Mouse (Mus musculus): ENCODE measurements around the gene Gramd2. TPM values are rescaled to one million over a fixed set of nuclear protein-coding genes. Genes with fewer than 3 reads are reported as not detected.
A peak's percentile ranks its signal among the peaks of the same experiment; 100 is the strongest.

The Gramd2 gene
- polyA plus RNA-seq, 1 experiment from 2014 or later = 4.6 TPM

DNA sequence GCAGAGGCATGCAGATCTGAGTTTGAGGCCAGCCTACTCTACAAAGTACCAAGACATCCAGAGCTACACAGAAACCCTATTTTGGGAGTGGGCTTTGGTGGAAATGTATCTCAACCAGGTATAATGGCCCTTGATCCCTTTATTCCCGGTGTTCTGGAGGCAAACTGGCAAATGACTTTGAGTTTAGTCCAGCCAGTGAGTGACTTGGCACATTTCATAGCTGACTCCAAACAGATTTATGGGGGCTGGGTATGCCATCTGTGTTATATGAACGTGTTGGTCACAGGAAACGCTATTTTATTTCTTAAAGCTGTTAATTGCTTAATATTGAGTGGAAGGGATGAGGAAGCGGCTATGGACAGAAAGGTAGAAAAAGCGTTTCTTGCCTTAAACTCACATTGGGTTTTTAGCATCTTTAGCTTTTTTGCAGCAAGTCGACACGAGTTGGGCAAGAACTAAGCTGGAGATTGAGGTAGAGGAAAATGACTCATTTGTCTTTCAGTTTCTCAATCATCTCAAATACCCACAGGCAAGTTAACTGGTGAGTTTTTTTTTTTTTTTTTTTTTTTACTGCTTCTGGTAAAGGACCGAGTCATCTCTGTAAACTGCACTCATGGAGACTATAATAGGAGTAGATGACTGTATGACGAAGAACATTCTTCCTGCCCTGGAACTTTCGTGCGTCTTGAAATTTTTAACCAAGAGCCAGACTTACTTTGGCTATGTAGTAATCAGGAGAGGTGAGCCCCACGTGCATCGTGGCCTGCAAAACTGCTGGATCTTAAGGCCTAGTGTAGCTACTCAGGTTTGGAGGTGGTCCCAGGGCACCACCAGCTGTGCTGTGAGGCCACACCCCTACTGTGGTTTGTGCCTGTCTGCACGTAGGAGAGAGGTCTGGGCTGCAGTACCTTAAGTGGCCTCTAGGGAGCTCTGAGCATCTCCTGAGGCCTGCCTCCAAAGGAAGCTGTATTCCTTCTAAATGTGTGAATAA, 20.6 kb upstream of the Gramd2 start:
- H3K36me3 ChIP-seq (replicated peaks) = no peaks in the 10 kb centered on the region
- H3K9ac ChIP-seq = peak overlapping the region; percentile 70; the same call in 1 of the 2 replicates
- peak overlapping the region; percentile 57 for H3K4me3 ChIP-seq
- no peaks in the 10 kb centered on the region for H3K27me3 ChIP-seq (replicated peaks)
- H3K27ac ChIP-seq = peak overlapping the region; percentile 52; the same call in 1 of the 2 replicates
- H3K4me2 ChIP-seq = peak overlapping the region; percentile 85
- H3K9me3 ChIP-seq = no peaks in the 10 kb centered on the region
- no peak for ATAC-seq (replicated peaks)
- peaks cover 75% of the 10 kb centered on the region for H3K4me1 ChIP-seq
- 22% methylated on average over 14 of the region's 14 CpGs for WGBS

DNA sequence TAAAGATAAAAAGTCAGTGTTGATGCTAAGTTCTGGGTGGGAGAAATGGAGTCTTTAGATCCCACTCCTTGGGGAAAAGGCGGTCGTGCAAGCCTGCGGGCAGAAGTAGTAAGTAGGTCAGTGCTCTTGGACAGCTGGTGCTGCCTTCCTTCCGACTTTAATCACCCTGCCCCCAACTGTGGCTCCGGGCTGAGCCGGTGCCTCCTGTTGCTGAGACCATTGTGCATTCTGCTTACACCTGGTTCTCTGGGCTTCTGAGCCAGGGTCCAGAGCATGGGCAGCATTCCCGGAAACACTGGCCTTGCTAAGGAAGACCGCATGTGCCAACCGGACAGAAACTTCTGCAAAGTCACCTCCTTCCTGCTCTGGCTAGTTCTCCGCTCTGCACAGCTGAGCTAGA, 19.5 kb upstream of the Gramd2 start:
- Histone ChIP-seq H3K27ac (peak overlapping the region; percentile 52; the same call in 1 of the 2 replicates), H3K36me3 (replicated peaks) (peaks cover 4% of the 10 kb centered on the region; the same call in 1 of the 2 replicates), H3K4me1 (peaks cover 72% of the 10 kb centered on the region), H3K4me3 (0 out of 2 replicates have a peak overlapping the region, but pooled peaks have one; percentile 0), H3K9ac (no peak overlapping the region), H3K27me3 (replicated peaks) (no peaks in the 10 kb centered on the region), H3K9me3 (no peaks in the 10 kb centered on the region), H3K4me2 (peak overlapping the region; percentile 85)
- 40% methylated on average over 10 of the region's 10 CpGs for WGBS
- ATAC-seq (replicated peaks) = no peak

DNA sequence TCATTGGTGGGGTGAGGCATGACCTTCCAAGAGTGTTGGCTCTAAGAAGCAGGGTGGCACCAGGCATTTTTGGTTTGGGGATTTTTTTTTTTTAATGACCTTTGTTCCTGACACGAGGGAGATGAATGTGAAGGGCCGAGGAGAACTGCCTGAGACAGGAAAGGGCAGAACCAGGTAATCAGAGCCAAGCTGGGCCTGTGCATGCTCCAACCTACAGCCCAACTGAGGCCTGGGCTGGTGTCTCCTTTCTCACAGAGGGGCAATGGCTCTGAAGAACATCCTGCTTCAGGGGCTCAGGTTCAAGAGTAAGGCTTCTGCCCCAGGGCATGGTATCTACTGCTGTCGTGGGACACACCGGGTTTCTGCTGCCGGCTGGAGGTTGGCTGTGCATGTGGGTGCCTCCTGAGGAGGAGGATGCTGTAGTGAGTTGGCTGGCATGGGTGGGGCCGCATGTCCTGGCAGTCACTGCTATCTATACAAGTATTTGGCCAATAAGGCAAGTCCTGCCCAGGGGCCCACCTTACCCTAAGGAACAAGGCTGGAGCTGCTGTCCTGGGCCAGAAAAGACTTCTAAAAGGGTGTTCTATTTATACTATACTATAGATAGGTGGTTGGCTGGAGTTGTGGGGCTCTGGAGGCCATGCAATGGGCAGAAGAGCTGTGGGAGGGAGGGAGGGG, 18.5 kb upstream of the Gramd2 start:
- 68% methylated on average over 6 of the region's 6 CpGs for WGBS
- Histone ChIP-seq H3K4me2 (no peak overlapping the region), H3K9ac (no peak overlapping the region), H3K9me3 (no peaks in the 10 kb centered on the region), H3K27ac (no peak overlapping the region), H3K36me3 (replicated peaks) (peaks cover 14% of the 10 kb centered on the region), H3K27me3 (replicated peaks) (no peaks in the 10 kb centered on the region), H3K4me3 (no peak overlapping the region), H3K4me1 (peaks cover 66% of the 10 kb centered on the region)
- ATAC-seq (replicated peaks) = no peak

DNA sequence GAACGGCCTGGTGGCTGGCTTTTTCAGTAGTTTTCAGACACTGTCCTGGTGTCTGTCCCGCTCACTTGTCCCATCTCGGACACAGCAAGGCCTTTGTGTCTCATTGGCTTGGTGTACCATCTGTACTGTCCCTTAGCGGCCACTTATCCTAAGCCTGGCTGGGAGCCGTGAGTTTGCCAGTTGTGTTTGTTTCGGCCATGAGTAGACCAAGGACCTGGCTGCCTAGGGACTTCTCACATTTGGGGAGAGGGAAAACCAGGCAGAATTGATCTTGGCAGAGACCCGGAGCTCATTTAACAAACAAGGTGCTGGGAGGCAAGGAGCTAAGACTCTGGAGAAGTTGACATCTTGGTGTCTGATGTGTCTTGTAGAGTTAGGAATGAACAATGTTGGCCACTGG, 16.7 kb upstream of the Gramd2 start:
- Histone ChIP-seq H3K4me2 (no peak overlapping the region), H3K9ac (no peak overlapping the region), H3K27ac (no peak overlapping the region), H3K27me3 (replicated peaks) (no peaks in the 10 kb centered on the region), H3K4me3 (no peak overlapping the region), H3K36me3 (replicated peaks) (peaks cover 31% of the 10 kb centered on the region), H3K9me3 (no peaks in the 10 kb centered on the region), H3K4me1 (peaks cover 57% of the 10 kb centered on the region)
- WGBS = 81% methylated on average over 7 of the region's 7 CpGs
- no peak for ATAC-seq (replicated peaks)

DNA sequence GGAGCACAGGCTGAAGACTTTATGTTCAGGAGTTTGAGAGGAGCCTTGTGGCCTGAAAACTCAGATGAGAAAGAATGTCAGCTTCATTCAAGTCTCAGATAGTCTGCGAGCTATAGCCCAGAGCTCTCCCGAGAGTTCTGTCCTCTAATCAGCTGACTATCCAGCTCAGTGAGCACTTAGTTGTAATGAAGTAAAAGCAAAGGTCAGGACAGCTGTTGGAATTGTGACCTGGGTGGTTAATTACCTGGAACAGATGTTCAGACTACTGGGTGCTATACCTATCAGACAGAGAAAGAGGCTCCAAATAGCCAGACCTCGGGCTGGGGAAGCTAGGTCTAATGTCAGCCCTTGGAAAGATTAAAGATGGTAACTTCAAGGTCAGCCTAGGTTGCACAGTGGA, 16.0 kb upstream of the Gramd2 start:
- Histone ChIP-seq H3K9me3 (no peaks in the 10 kb centered on the region), H3K4me2 (no peak overlapping the region), H3K4me3 (no peak overlapping the region), H3K9ac (no peak overlapping the region), H3K27ac (no peak overlapping the region), H3K27me3 (replicated peaks) (no peaks in the 10 kb centered on the region), H3K36me3 (replicated peaks) (peaks cover 36% of the 10 kb centered on the region), H3K4me1 (peaks cover 50% of the 10 kb centered on the region)
- no peak for ATAC-seq (replicated peaks)
- WGBS = 50% methylated on average over 3 of the region's 3 CpGs

DNA sequence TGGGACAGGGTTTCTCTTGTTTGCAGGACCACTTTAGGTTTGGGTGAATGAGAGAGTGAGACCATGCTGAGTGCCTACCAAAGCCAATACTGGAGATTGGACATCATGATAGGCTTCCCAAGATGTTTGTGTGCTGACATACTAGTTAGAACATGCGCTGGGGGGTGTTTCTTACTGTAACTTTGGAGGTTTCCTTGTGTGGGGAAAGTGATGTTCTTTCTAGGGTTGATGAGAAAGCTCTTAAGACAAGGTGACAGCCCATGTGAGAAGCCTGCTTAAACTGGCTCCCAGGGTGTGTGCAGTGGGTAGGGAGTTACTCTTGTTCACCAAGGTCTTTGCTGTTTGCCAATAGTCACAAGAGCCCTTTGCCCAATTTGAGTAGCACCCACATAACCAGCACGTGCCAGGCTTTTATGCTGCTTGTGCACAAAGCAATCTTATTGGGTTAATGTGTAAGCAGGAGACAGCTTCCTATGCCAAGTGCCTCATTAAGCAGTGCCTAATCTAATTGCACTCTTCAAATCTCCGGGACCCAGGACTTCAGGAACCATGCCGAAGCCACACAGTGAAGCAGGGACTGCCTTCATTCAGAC, 15.2 kb upstream of the Gramd2 start:
- Histone ChIP-seq H3K27ac (no peak overlapping the region), H3K27me3 (replicated peaks) (no peaks in the 10 kb centered on the region), H3K9ac (no peak overlapping the region), H3K4me1 (peaks cover 42% of the 10 kb centered on the region), H3K4me2 (no peak overlapping the region), H3K9me3 (no peaks in the 10 kb centered on the region), H3K36me3 (replicated peaks) (peaks cover 43% of the 10 kb centered on the region), H3K4me3 (no peak overlapping the region)
- no peak for ATAC-seq (replicated peaks)
- WGBS = 81% methylated on average over 4 of the region's 4 CpGs

DNA sequence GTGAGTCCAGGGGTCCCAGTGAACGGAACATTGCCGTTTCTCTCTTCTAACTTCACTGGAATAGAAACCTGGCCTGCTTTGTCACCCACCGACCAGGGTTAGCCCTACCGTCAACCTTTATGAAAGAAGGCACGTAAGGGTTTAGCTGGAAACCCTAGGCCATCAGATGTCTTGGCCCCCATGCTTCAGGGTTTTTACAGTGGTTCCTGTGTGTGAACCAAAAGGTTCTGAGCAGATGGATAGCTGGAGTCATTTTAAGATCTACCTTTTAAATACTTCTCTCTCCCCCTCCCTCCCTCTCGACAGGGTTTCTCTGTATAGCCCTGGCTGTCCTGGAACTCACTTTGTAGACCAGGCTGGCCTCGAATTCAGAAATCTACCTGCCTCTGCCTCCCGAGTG, 13.9 kb upstream of the Gramd2 start:
- Histone ChIP-seq H3K27me3 (replicated peaks) (no peaks in the 10 kb centered on the region), H3K9me3 (no peaks in the 10 kb centered on the region), H3K4me1 (peaks cover 30% of the 10 kb centered on the region), H3K9ac (no peak overlapping the region), H3K36me3 (replicated peaks) (peaks cover 52% of the 10 kb centered on the region), H3K27ac (no peak overlapping the region), H3K4me3 (no peak overlapping the region), H3K4me2 (no peak overlapping the region)
- WGBS = 94% methylated on average over 8 of the region's 8 CpGs
- no peak for ATAC-seq (replicated peaks)

DNA sequence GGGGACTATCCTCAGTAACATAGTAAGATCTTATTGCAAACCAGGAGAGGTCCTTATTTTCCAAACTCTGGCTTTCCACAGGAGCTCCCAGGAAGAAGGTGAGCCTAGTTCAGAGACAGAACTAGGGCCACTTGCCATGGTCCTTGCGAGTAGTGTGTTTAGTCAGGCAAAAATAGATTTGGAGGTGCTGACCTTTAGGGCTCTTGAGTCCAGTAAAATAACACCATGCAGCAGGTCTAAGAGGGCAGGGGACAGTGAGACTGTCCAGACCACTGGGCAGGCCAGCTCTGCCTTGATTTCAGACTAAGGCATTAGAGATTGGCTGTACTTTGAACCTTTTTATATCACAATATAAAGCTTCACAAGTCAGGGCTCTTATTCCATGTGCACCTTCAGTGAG, 13.1 kb upstream of the Gramd2 start:
- H3K4me3 ChIP-seq = no peak overlapping the region
- peaks cover 22% of the 10 kb centered on the region for H3K4me1 ChIP-seq
- no peak overlapping the region for H3K4me2 ChIP-seq
- no peak for ATAC-seq (replicated peaks)
- H3K27ac ChIP-seq = no peak overlapping the region
- WGBS = 96% methylated on average over 1 of the region's 1 CpGs
- H3K27me3 ChIP-seq (replicated peaks) = no peaks in the 10 kb centered on the region
- peaks cover 60% of the 10 kb centered on the region for H3K36me3 ChIP-seq (replicated peaks)
- H3K9me3 ChIP-seq = no peaks in the 10 kb centered on the region
- H3K9ac ChIP-seq = no peak overlapping the region

DNA sequence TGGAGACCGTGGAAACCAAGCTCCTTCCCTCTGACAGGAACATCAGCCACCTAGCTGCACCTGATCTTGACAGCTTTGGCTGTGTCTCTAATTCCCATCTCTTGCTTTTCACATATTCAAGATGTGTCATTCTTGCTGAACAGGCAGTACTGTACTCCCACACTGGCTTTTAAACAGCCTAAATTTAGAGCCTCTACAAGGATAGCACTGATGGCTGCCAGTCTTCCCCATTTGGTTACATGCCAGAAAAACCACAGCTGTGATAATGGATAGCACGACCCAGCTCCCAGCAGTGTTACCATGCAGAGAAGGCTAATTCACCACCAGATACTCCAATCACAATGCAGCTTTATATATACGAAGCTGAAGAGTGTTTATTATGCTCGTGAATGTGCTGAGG, 12.7 kb upstream of the Gramd2 start:
- Histone ChIP-seq H3K9me3 (no peaks in the 10 kb centered on the region), H3K9ac (no peak overlapping the region), H3K4me2 (no peak overlapping the region), H3K27ac (no peak overlapping the region), H3K4me1 (peaks cover 19% of the 10 kb centered on the region), H3K36me3 (replicated peaks) (peaks cover 65% of the 10 kb centered on the region), H3K27me3 (replicated peaks) (no peaks in the 10 kb centered on the region), H3K4me3 (no peak overlapping the region)
- WGBS = 77% methylated on average over 4 of the region's 4 CpGs
- ATAC-seq (replicated peaks) = no peak

DNA sequence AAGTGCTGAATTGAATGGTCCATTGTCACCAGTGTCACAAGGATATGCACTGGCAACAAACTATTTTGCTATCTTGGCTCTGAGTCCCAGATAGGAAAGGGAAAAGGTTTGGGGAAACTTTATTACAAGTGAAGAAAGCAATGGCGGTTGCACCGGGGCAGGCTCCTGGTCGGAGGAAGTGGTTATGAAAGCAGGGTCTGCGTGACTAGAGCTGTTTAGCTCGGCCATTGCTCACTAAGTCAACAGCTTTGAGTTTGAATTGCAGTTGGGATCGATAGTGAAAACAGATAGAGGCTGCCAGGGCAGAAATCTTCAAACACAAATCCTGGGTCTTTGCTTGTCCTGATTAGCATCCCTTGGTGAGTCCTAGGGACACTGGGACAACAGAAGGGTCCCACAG, 12.0 kb upstream of the Gramd2 start:
- Histone ChIP-seq H3K4me3 (no peak overlapping the region), H3K27ac (no peak overlapping the region), H3K4me2 (no peak overlapping the region), H3K4me1 (peaks cover 14% of the 10 kb centered on the region), H3K9ac (no peak overlapping the region), H3K27me3 (replicated peaks) (no peaks in the 10 kb centered on the region), H3K9me3 (no peaks in the 10 kb centered on the region), H3K36me3 (replicated peaks) (peaks cover 71% of the 10 kb centered on the region)
- WGBS = 87% methylated on average over 6 of the region's 6 CpGs
- no peak for ATAC-seq (replicated peaks)

DNA sequence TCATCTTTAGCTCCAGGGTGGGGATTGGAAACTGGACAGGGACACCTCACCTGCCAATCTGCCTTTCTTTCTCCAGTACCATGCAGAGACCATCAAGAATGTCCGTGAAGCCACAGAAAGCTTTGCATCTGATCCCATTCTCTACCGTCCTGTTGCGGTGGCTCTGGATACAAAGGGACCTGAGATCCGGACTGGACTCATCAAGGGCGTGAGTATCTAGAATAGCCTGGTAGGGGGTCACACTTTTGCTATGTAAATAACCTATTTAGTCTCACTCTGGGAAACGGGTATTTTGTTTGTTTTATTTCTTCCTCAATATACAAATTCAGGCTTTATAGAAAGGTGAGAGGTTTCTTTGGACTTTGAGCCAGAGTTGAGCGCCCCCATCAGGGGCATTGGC, 11.5 kb upstream of the Gramd2 start:
- ATAC-seq (replicated peaks) = no peak
- H3K27ac ChIP-seq = no peak overlapping the region
- no peaks in the 10 kb centered on the region for H3K27me3 ChIP-seq (replicated peaks)
- H3K4me2 ChIP-seq = no peak overlapping the region
- peaks cover 8% of the 10 kb centered on the region for H3K4me1 ChIP-seq
- H3K36me3 ChIP-seq (replicated peaks) = peaks cover 76% of the 10 kb centered on the region
- H3K4me3 ChIP-seq = no peak overlapping the region
- WGBS = 70% methylated on average over 7 of the region's 7 CpGs
- H3K9me3 ChIP-seq = no peaks in the 10 kb centered on the region
- H3K9ac ChIP-seq = no peak overlapping the region

DNA sequence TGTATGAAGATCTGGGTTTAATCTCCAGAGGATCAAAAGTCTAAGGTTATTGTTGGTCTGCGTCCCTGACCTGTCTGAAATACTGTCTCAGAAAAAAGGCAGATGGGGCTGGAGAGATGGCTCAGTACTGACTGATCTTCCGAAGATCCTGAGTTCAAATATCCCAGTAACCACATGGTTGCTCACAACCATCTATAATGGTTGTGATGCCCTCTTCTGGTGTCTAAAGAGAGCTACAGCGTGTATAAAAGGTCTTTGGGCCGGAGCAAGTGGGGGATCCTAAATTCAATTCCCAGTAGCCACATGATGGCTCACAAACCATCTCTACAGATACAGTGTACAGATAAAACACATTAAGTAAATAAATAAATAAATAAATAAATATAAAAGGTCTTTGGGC, 10.8 kb upstream of the Gramd2 start:
- Histone ChIP-seq H3K27ac (no peak overlapping the region), H3K27me3 (replicated peaks) (no peaks in the 10 kb centered on the region), H3K36me3 (replicated peaks) (peaks cover 81% of the 10 kb centered on the region), H3K9ac (no peak overlapping the region), H3K4me3 (no peak overlapping the region), H3K4me2 (no peak overlapping the region), H3K4me1 (0 out of 2 replicates have a peak, but pooled peaks cover under 1% of the 10 kb centered on the region), H3K9me3 (no peaks in the 10 kb centered on the region)
- ATAC-seq (replicated peaks) = no peak
- WGBS = 77% methylated on average over 4 of the region's 4 CpGs

All from midbrain, embryonic 15.5 days (tissue).